9 mouse cellular contexts compared by ENCODE assay signal in genomic region chr9:80202374-80203060, GRCm38 (mm10). TPM values are rescaled to one million over a fixed set of nuclear protein-coding genes. Genes with fewer than 3 reads are reported as not detected.
DNase-seq lines count a peak whose midpoint lies in the region; ATAC-seq lines count a peak whose summit lies in the region.
"Had no signal": no experiment of that assay in that cellular context is flagged by ENCODE, and none has a peak within 500 bp of the region (broad histone marks: within the 10 kb centered on the region; RNA-seq: fewer than 3 reads in every experiment).

No protein-coding gene starts in this region.

- H3K9ac ChIP-seq in heart, embryonic 11.5 days (ENCODE audit: low read depth, low read length): no peak overlapping the region

- DNase-seq in heart, postnatal 10 days: peak; percentile 38 to 44
- DNase-seq in right cerebral cortex, postnatal 4 days: peak; percentile 28
- DNase-seq in right cerebral cortex, postnatal 36 days (ENCODE audit: low spot score in 2 of 2): no peak
- peak; percentile 74 for DNase-seq in lung, postnatal 10 days
- DNase-seq in testis, postnatal 14 days (ENCODE audit: low spot score): peak; percentile 16
- no peak for DNase-seq in thymus, postnatal 4 days
- DNase-seq in frontal cortex, adult 2 months (ENCODE audit: extremely low spot score in 1 of 2, low spot score in 1 of 2): no peak

- H3K36me3 ChIP-seq in heart, embryonic 11.5 days (ENCODE audit: control insufficient read depth, insufficient read depth, low read length): no peaks in the 10 kb centered on the region

- no peaks in the 10 kb centered on the region for H3K9me3 ChIP-seq in heart, embryonic 11.5 days (replicated peaks; ENCODE audit: control insufficient read depth, low read length)
- H3K9me3 ChIP-seq: megakaryocyte, embryonic 14.5 days had no signal

- H3K27me3 ChIP-seq in heart, embryonic 11.5 days (ENCODE audit: control insufficient read depth, insufficient read depth, low read length): no peaks in the 10 kb centered on the region
- H3K27me3 ChIP-seq: megakaryocyte, embryonic 14.5 days had no signal

- ATAC-seq in heart, embryonic 11.5 days (replicated peaks; ENCODE audit: insufficient number of reproducible peaks, low FRiP score, low TSS enrichment): no peak

- no peaks in the 10 kb centered on the region; the same call in 1 of the 2 replicates for H3K4me1 ChIP-seq in heart, embryonic 11.5 days (ENCODE audit: control insufficient read depth, insufficient read depth, low read length)

- no peak overlapping the region for H3K27ac ChIP-seq in heart, embryonic 11.5 days (ENCODE audit: low read depth, low read length)

- WGBS in heart, embryonic 11.5 days (ENCODE audit: insufficient replicate concordance): 76% methylated on average over 14 of the region's 14 CpGs

- H3K4me2 ChIP-seq in heart, embryonic 11.5 days: no peak overlapping the region

- H3K4me3 ChIP-seq in heart, embryonic 11.5 days (ENCODE audit: low read depth, low read length): no peak overlapping the region
- H3K4me3 ChIP-seq: megakaryocyte, embryonic 14.5 days had no signal

- intact Hi-C loops in heart, postnatal 10 days (cut with DNase I): loop anchor here (5.0 kb wide), 1 partner anchor 35 kb away; the partner anchor contains the start of gene Myo6

RNA-seq across cellular contexts. Expression of gene Myo6, which starts 37.7 kb away (rescaled TPM):
- total RNA-seq in heart, postnatal 10 days (2021): 10 to 100 TPM; 17.7 to 18.7 TPM
- polyA plus RNA-seq in heart, embryonic 11.5 days (2014; fragmentation: Nextera tagmentation; extraction: Ambion mirVana): 13.9 and 14.1 TPM in 2 replicates
- 62.6 and 66.0 TPM in 2 replicates for polyA plus RNA-seq in frontal cortex, adult 2 months (2012; rRNA removed)

Comparison
In these comparisons a context has a peak if more than half of its experiments do, and no peak if none do; other contexts are left out.
1. DNase-seq: peak in heart, postnatal 10 days (2 of 2), right cerebral cortex, postnatal 4 days (single experiment), lung, postnatal 10 days (single experiment) and testis, postnatal 14 days (single experiment); none in right cerebral cortex, postnatal 36 days (0 of 2), thymus, postnatal 4 days (single experiment) and frontal cortex, adult 2 months (0 of 2).